In the genomic region with DNA sequence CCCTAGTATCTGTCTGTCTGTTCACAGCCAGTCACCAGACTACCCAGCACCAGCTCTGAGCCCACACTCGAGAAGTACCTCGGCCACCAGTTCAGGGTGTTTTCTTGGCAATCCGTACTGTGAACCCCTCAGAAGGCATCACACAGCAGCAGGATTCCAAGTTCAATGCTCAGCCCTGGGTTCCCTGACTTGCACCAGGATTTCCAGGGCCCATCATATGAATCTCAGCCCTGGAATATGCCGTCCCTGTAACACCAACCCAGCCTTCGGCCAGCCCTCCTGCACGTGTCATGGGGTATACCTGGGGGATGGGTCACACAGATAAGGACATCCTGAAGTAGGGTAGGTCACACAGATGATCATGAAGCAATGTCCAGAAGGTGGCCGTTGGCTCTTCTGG, we compare ENCODE assay signal across 13 mouse cellular contexts.
DNase-seq lines count a peak whose midpoint lies in the region; ATAC-seq and TF ChIP-seq lines count a peak whose summit lies in the region.
"Had no signal": no experiment of that assay in that cellular context is flagged by ENCODE, and none has a peak within 500 bp of the region (broad histone marks: within the 10 kb centered on the region; RNA-seq: fewer than 3 reads in every experiment).

No protein-coding gene starts in this region.

- no peak overlapping the region for H3K4me3 ChIP-seq in forebrain, embryonic 16.5 days (replicated peaks; ENCODE audit: low read length)
- H3K4me3 ChIP-seq in forebrain, postnatal 0 days (ENCODE audit: low read depth, low read length) = no peak overlapping the region
- no peak overlapping the region for H3K4me3 ChIP-seq in intestine, embryonic 15.5 days (replicated peaks)
- no peak overlapping the region for H3K4me3 ChIP-seq in intestine, embryonic 16.5 days (ENCODE audit: low read length)
- no peak overlapping the region for H3K4me3 ChIP-seq in midbrain, embryonic 11.5 days (ENCODE audit: low read depth, low read length)
- no peak overlapping the region for H3K4me3 ChIP-seq in midbrain, embryonic 15.5 days
- H3K4me3 ChIP-seq in stomach, embryonic 14.5 days (ENCODE audit: low read depth, low read length) = no peak overlapping the region
- H3K4me3 ChIP-seq: forebrain, embryonic 13.5 days; heart, adult 2 months; heart, embryonic 15.5 days; hindbrain, embryonic 10.5 days had no signal

- H3K36me3 ChIP-seq in forebrain, embryonic 16.5 days (ENCODE audit: control insufficient read depth, insufficient read depth) = no peaks in the 10 kb centered on the region
- no peaks in the 10 kb centered on the region for H3K36me3 ChIP-seq in forebrain, postnatal 0 days (ENCODE audit: insufficient read depth)
- H3K36me3 ChIP-seq in intestine, embryonic 15.5 days = no peaks in the 10 kb centered on the region
- H3K36me3 ChIP-seq in intestine, embryonic 16.5 days (ENCODE audit: control insufficient read depth, insufficient read depth, low read length) = no peaks in the 10 kb centered on the region
- H3K36me3 ChIP-seq in midbrain, embryonic 11.5 days (ENCODE audit: control insufficient read depth, insufficient read depth, low read length) = no peaks in the 10 kb centered on the region
- H3K36me3 ChIP-seq in midbrain, embryonic 15.5 days (replicated peaks) = no peaks in the 10 kb centered on the region
- H3K36me3 ChIP-seq in stomach, embryonic 14.5 days (ENCODE audit: control insufficient read depth, insufficient read depth, low read length) = no peaks in the 10 kb centered on the region
- H3K36me3 ChIP-seq: heart, embryonic 15.5 days; hindbrain, embryonic 10.5 days had no signal

- H3K4me1 ChIP-seq in forebrain, embryonic 16.5 days (replicated peaks; ENCODE audit: control insufficient read depth, insufficient read depth, low read length) = peaks cover 5% of the 10 kb centered on the region; the same call in 1 of the 2 replicates
- no peaks in the 10 kb centered on the region for H3K4me1 ChIP-seq in forebrain, postnatal 0 days (ENCODE audit: insufficient read depth)
- H3K4me1 ChIP-seq in intestine, embryonic 15.5 days (replicated peaks) = no peaks in the 10 kb centered on the region
- H3K4me1 ChIP-seq in intestine, embryonic 16.5 days (ENCODE audit: control insufficient read depth, insufficient read depth, low read length) = no peaks in the 10 kb centered on the region
- no peaks in the 10 kb centered on the region for H3K4me1 ChIP-seq in midbrain, embryonic 11.5 days (ENCODE audit: control insufficient read depth, insufficient read depth, low read length)
- no peaks in the 10 kb centered on the region for H3K4me1 ChIP-seq in midbrain, embryonic 15.5 days
- H3K4me1 ChIP-seq in stomach, embryonic 14.5 days (ENCODE audit: control insufficient read depth, insufficient read depth, low read length) = no peaks in the 10 kb centered on the region
- H3K4me1 ChIP-seq: heart, embryonic 15.5 days had no signal

- H3K4me2 ChIP-seq in forebrain, embryonic 16.5 days (ENCODE audit: low read length) = no peak overlapping the region
- H3K4me2 ChIP-seq in forebrain, postnatal 0 days (ENCODE audit: low read depth) = no peak overlapping the region
- no peak overlapping the region for H3K4me2 ChIP-seq in intestine, embryonic 15.5 days (replicated peaks)
- no peak overlapping the region for H3K4me2 ChIP-seq in intestine, embryonic 16.5 days (ENCODE audit: low read depth, low read length)
- H3K4me2 ChIP-seq in midbrain, embryonic 11.5 days = no peak overlapping the region
- no peak overlapping the region for H3K4me2 ChIP-seq in midbrain, embryonic 15.5 days
- no peak overlapping the region for H3K4me2 ChIP-seq in stomach, embryonic 14.5 days (replicated peaks; ENCODE audit: low read depth, low read length)
- H3K4me2 ChIP-seq: forebrain, embryonic 13.5 days; heart, embryonic 11.5 days had no signal

- H3K27me3 ChIP-seq in forebrain, embryonic 16.5 days (replicated peaks; ENCODE audit: control insufficient read depth, insufficient read depth, low read length) = no peaks in the 10 kb centered on the region
- H3K27me3 ChIP-seq in forebrain, postnatal 0 days (ENCODE audit: insufficient read depth, low read length) = no peaks in the 10 kb centered on the region
- no peaks in the 10 kb centered on the region for H3K27me3 ChIP-seq in intestine, embryonic 15.5 days (replicated peaks)
- 0 out of 2 replicates have a peak, but pooled peaks cover 5% of the 10 kb centered on the region for H3K27me3 ChIP-seq in intestine, embryonic 16.5 days (replicated peaks; ENCODE audit: control insufficient read depth, insufficient read depth, low read length)
- no peaks in the 10 kb centered on the region for H3K27me3 ChIP-seq in midbrain, embryonic 11.5 days (ENCODE audit: control insufficient read depth, insufficient read depth, low read length)
- H3K27me3 ChIP-seq in midbrain, embryonic 15.5 days (replicated peaks) = 0 out of 2 replicates have a peak, but pooled peaks cover 3% of the 10 kb centered on the region
- no peaks in the 10 kb centered on the region for H3K27me3 ChIP-seq in stomach, embryonic 14.5 days (ENCODE audit: control insufficient read depth, insufficient read depth, low read length)

- ATAC-seq in forebrain, embryonic 16.5 days = peak; percentile 12; the same call in 1 of the 2 replicates
- no peak for ATAC-seq in forebrain, postnatal 0 days
- ATAC-seq in intestine, embryonic 15.5 days = peak; percentile 43; the same call in 1 of the 2 replicates
- no peak for ATAC-seq in intestine, embryonic 16.5 days
- no peak for ATAC-seq in midbrain, embryonic 11.5 days (ENCODE audit: low FRiP score)
- no peak for ATAC-seq in midbrain, embryonic 15.5 days (replicated peaks)
- ATAC-seq in stomach, embryonic 14.5 days (ENCODE audit: insufficient number of reproducible peaks, insufficient read depth, low FRiP score, low read depth) = 0 out of 2 replicates have a peak, but pooled peaks have one; percentile 10

- H3K9me3 ChIP-seq in forebrain, embryonic 16.5 days (ENCODE audit: control insufficient read depth, low read length) = no peaks in the 10 kb centered on the region
- no peaks in the 10 kb centered on the region for H3K9me3 ChIP-seq in forebrain, postnatal 0 days (ENCODE audit: low read length)
- no peaks in the 10 kb centered on the region for H3K9me3 ChIP-seq in intestine, embryonic 15.5 days
- H3K9me3 ChIP-seq in intestine, embryonic 16.5 days (ENCODE audit: control insufficient read depth, low read length) = no peaks in the 10 kb centered on the region
- H3K9me3 ChIP-seq in midbrain, embryonic 11.5 days (ENCODE audit: control insufficient read depth, low read length) = no peaks in the 10 kb centered on the region
- H3K9me3 ChIP-seq in midbrain, embryonic 15.5 days = no peaks in the 10 kb centered on the region
- H3K9me3 ChIP-seq in stomach, embryonic 14.5 days (ENCODE audit: control insufficient read depth, low read depth, low read length) = no peaks in the 10 kb centered on the region
- H3K9me3 ChIP-seq: forebrain, embryonic 13.5 days; heart, embryonic 15.5 days; hindbrain, embryonic 10.5 days had no signal

- DNase-seq in forebrain, postnatal 0 days = no peak
- DNase-seq in midbrain, embryonic 11.5 days (ENCODE audit: low spot score, missing footprints) = peak; percentile 77
- DNase-seq in layer of hippocampus, adult 11-12 months (ENCODE audit: low spot score) = no peak

- H3K27ac ChIP-seq in forebrain, embryonic 16.5 days (ENCODE audit: low read length) = no peak overlapping the region
- no peak overlapping the region for H3K27ac ChIP-seq in forebrain, postnatal 0 days (ENCODE audit: low read depth, low read length)
- H3K27ac ChIP-seq in intestine, embryonic 15.5 days = no peak overlapping the region
- no peak overlapping the region for H3K27ac ChIP-seq in intestine, embryonic 16.5 days (ENCODE audit: low read length)
- H3K27ac ChIP-seq in midbrain, embryonic 11.5 days (ENCODE audit: low read depth, low read length) = no peak overlapping the region
- H3K27ac ChIP-seq in midbrain, embryonic 15.5 days = no peak overlapping the region
- H3K27ac ChIP-seq in stomach, embryonic 14.5 days (ENCODE audit: low read length) = no peak overlapping the region
- H3K27ac ChIP-seq: forebrain, embryonic 13.5 days; heart, adult 2 months; heart, embryonic 15.5 days; hindbrain, embryonic 10.5 days had no signal

- WGBS in forebrain, embryonic 16.5 days = 89% methylated on average over 7 of the region's 7 CpGs
- WGBS in forebrain, postnatal 0 days = 89% methylated on average over 7 of the region's 7 CpGs
- WGBS in intestine, embryonic 15.5 days = 86% methylated on average over 7 of the region's 7 CpGs
- 85% methylated on average over 7 of the region's 7 CpGs for WGBS in intestine, embryonic 16.5 days
- 88% methylated on average over 7 of the region's 7 CpGs for WGBS in midbrain, embryonic 11.5 days
- 94% methylated on average over 7 of the region's 7 CpGs for WGBS in midbrain, embryonic 15.5 days
- 84% methylated on average over 7 of the region's 7 CpGs for WGBS in stomach, embryonic 14.5 days

- no peak overlapping the region for H3K9ac ChIP-seq in forebrain, embryonic 16.5 days (replicated peaks; ENCODE audit: low read depth, low read length)
- no peak overlapping the region for H3K9ac ChIP-seq in forebrain, postnatal 0 days
- no peak overlapping the region for H3K9ac ChIP-seq in intestine, embryonic 15.5 days
- H3K9ac ChIP-seq in intestine, embryonic 16.5 days (ENCODE audit: low read depth, low read length) = no peak overlapping the region
- no peak overlapping the region for H3K9ac ChIP-seq in midbrain, embryonic 11.5 days (ENCODE audit: low read length)
- H3K9ac ChIP-seq in midbrain, embryonic 15.5 days = no peak overlapping the region
- H3K9ac ChIP-seq in stomach, embryonic 14.5 days (replicated peaks; ENCODE audit: low read depth, low read length) = no peak overlapping the region
- H3K9ac ChIP-seq: forebrain, embryonic 13.5 days; heart, embryonic 15.5 days had no signal

- no peak for TF ChIP-seq CTCF in forebrain, postnatal 0 days (IDR thresholded peaks at IDR 0.05; ENCODE audit: low read depth)

Comparison
In these comparisons a context has a peak if more than half of its experiments do, and no peak if none do; other contexts are left out.
1. ATAC-seq: peak in forebrain, embryonic 16.5 days (single experiment), intestine, embryonic 15.5 days (single experiment) and stomach, embryonic 14.5 days (single experiment); none in forebrain, postnatal 0 days (single experiment), intestine, embryonic 16.5 days (single experiment), midbrain, embryonic 11.5 days (single experiment) and midbrain, embryonic 15.5 days (single experiment).